ENCODE assay signal across 9 mouse cellular contexts in genomic region chr17:9848559-9849357, GRCm38 (mm10).
A peak's percentile ranks its signal among the peaks of the same experiment; 100 is the strongest.
DNase-seq lines count a peak whose midpoint lies in the region; ATAC-seq and TF ChIP-seq lines count a peak whose summit lies in the region.
"Had no signal": no experiment of that assay in that cellular context is flagged by ENCODE, and none has a peak within 500 bp of the region (broad histone marks: within the 10 kb centered on the region; RNA-seq: fewer than 3 reads in every experiment).

No protein-coding gene starts in this region.

- DNase-seq in cerebellum, adult 11-12 months: peak; percentile 5
- no peak for DNase-seq in cerebellum, adult 18-20 months
- peak; percentile 13 to 15 for DNase-seq in left cerebral cortex, adult 9 months (ENCODE audit: low spot score in 2 of 2)
- no peak for DNase-seq in left cerebral cortex, adult 2 months (ENCODE audit: extremely low spot score in 1 of 2, low spot score in 2 of 2)
- DNase-seq in midbrain, embryonic 14.5 days: peak; percentile 64
- no peak for DNase-seq in ovary, postnatal 14 days (ENCODE audit: low spot score)
- DNase-seq in kidney, adult 2 months: no peak
- DNase-seq: spleen, adult 18-20 months had no signal

- WGBS in forebrain, embryonic 16.5 days: 25% methylated on average over 9 of the region's 9 CpGs
- 19% methylated on average over 9 of the region's 9 CpGs for WGBS in midbrain, embryonic 14.5 days
- 79% methylated on average over 9 of the region's 9 CpGs for WGBS in kidney, adult 2 months

- H3K9ac ChIP-seq in forebrain, embryonic 16.5 days (replicated peaks; ENCODE audit: low read depth, low read length): no peak overlapping the region
- H3K9ac ChIP-seq in midbrain, embryonic 14.5 days (replicated peaks; ENCODE audit: low read length): no peak overlapping the region

- peak; percentile 93 for ATAC-seq in forebrain, embryonic 16.5 days
- peak; percentile 60; the same call in 1 of the 2 replicates for ATAC-seq in midbrain, embryonic 14.5 days (ENCODE audit: low FRiP score, low TSS enrichment)

- H3K27me3 ChIP-seq in forebrain, embryonic 16.5 days (replicated peaks; ENCODE audit: control insufficient read depth, insufficient read depth, low read length): no peaks in the 10 kb centered on the region
- H3K27me3 ChIP-seq in midbrain, embryonic 14.5 days (ENCODE audit: control insufficient read depth, insufficient read depth, low read length): no peaks in the 10 kb centered on the region
- H3K27me3 ChIP-seq in kidney, adult 2 months (replicated peaks; ENCODE audit: control insufficient read depth, insufficient read depth, low read length): no peaks in the 10 kb centered on the region

- H3K4me2 ChIP-seq in forebrain, embryonic 16.5 days (ENCODE audit: low read length): no peak overlapping the region
- no peak overlapping the region for H3K4me2 ChIP-seq in midbrain, embryonic 14.5 days (ENCODE audit: low read length)

- H3K4me3 ChIP-seq in left cerebral cortex, adult 2 months: no peak overlapping the region
- no peak overlapping the region for H3K4me3 ChIP-seq in forebrain, embryonic 16.5 days (replicated peaks; ENCODE audit: low read length)
- no peak overlapping the region for H3K4me3 ChIP-seq in midbrain, embryonic 14.5 days (replicated peaks; ENCODE audit: low read depth, low read length)
- no peak overlapping the region for H3K4me3 ChIP-seq in kidney, adult 2 months (ENCODE audit: insufficient read depth, low read depth, low read length)

- no peaks in the 10 kb centered on the region for H3K36me3 ChIP-seq in forebrain, embryonic 16.5 days (ENCODE audit: control insufficient read depth, insufficient read depth)
- H3K36me3 ChIP-seq in midbrain, embryonic 14.5 days (ENCODE audit: control insufficient read depth, insufficient read depth, low read length): no peaks in the 10 kb centered on the region
- H3K36me3 ChIP-seq in kidney, adult 2 months (ENCODE audit: control insufficient read depth, insufficient read depth, low read length): no peaks in the 10 kb centered on the region

- TF ChIP-seq POLR2A in kidney, adult 2 months (IDR thresholded peaks at IDR 0.05; ENCODE audit: low read depth, low read length): no peak

- no peaks in the 10 kb centered on the region for H3K9me3 ChIP-seq in forebrain, embryonic 16.5 days (ENCODE audit: control insufficient read depth, low read length)
- no peaks in the 10 kb centered on the region for H3K9me3 ChIP-seq in midbrain, embryonic 14.5 days (ENCODE audit: control insufficient read depth, low read length)

- no peak overlapping the region for H3K27ac ChIP-seq in left cerebral cortex, adult 2 months
- no peak overlapping the region; the same call in 1 of the 2 replicates for H3K27ac ChIP-seq in forebrain, embryonic 16.5 days (ENCODE audit: low read length)
- H3K27ac ChIP-seq in midbrain, embryonic 14.5 days (replicated peaks; ENCODE audit: low read depth, low read length): peak overlapping the region; percentile 5; the same call in 1 of the 2 replicates
- no peak overlapping the region for H3K27ac ChIP-seq in kidney, adult 2 months (ENCODE audit: insufficient read depth, low read depth, low read length)

- TF ChIP-seq CTCF in left cerebral cortex, adult 2 months (IDR thresholded peaks at IDR 0.05): no peak
- TF ChIP-seq CTCF in kidney, adult 2 months (conservative IDR thresholded peaks at IDR 0.05; ENCODE audit: insufficient read depth, insufficient read length, low read depth, low read length): no peak

- 0 out of 2 replicates have a peak, but pooled peaks cover 4% of the 10 kb centered on the region for H3K4me1 ChIP-seq in forebrain, embryonic 16.5 days (replicated peaks; ENCODE audit: control insufficient read depth, insufficient read depth, low read length)
- no peaks in the 10 kb centered on the region for H3K4me1 ChIP-seq in midbrain, embryonic 14.5 days (ENCODE audit: control insufficient read depth, insufficient read depth, low read length)
- H3K4me1 ChIP-seq in kidney, adult 2 months (ENCODE audit: control insufficient read depth, insufficient read depth, low read length): no peaks in the 10 kb centered on the region

- intact Hi-C loops in left cerebral cortex, adult 2 months (cut with DNase I): loop anchor here (5.0 kb wide), 1 partner anchor 681 kb away; no protein-coding TSS in a partner anchor

Comparison
In these comparisons a context has a peak if more than half of its experiments do, and no peak if none do; other contexts are left out.
1. DNase-seq: peak in cerebellum, adult 11-12 months (single experiment), left cerebral cortex, adult 9 months (2 of 2) and midbrain, embryonic 14.5 days (single experiment); none in cerebellum, adult 18-20 months (0 of 2), left cerebral cortex, adult 2 months (0 of 2), ovary, postnatal 14 days (single experiment) and kidney, adult 2 months (single experiment).